Mouse (Mus musculus): ENCODE results near the gene Thap7. TPM values are rescaled to one million over a fixed set of nuclear protein-coding genes. Genes with fewer than 3 reads are reported as not detected.

Thap7 gene
- polyA plus RNA-seq, 1 experiment from 2014 or later: 72.0 TPM

DNA sequence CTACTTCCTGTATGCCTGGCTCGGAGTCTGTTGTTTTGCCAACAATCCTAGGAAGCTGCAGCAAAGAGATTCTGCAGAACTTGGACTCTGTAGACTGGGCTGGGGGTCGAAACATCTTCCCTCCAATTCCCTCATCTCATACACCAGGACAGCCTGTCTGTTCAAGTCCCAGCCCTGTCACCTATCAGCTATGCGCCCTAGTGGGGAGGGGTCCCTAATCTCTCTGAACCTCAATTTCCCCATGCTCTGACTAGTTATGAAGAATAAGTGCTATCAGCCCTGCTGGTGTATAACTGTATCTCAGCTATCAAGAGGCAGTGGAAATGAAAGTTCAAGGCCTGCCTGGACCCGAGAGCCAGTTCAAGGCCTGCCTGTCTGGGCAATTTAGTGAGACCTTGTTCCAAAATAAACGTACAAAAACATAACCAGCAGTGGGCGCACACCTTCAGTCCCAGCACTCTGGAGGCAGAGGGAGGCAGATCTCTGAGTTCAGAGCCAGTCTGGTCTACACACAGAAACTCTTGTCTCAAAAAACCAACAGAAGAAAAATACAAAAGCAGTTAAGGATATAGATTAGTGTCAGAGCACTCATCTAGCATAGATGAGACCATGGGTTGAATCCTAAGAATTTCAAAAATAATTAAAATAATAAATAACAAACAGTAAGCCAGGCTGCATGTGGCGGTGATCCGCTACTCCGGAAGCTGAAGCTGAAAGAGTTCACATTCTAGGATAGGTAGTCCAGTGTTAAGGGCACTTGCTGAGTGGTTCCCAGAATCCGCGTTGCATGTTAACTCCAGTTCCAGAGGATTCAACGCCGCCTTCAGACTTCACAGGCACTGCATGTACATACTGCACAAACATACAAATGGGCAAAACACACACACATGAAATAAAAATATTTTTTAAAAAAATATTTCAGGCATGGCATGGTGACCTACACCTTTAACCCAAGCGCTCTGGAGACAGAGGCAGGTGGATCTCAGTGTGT lies 42.2 kb downstream of the Thap7 start:
- H3K9ac ChIP-seq (replicated peaks): no peak overlapping the region
- no peaks in the 10 kb centered on the region for H3K9me3 ChIP-seq
- 50% methylated on average over 14 of the region's 14 CpGs for WGBS
- peaks cover 42% of the 10 kb centered on the region for H3K27me3 ChIP-seq
- H3K36me3 ChIP-seq: peaks cover 37% of the 10 kb centered on the region
- peaks cover 12% of the 10 kb centered on the region; the same call in 1 of the 2 replicates for H3K4me1 ChIP-seq (replicated peaks)
- ATAC-seq (ENCODE audit: insufficient number of reproducible peaks, insufficient read depth, low FRiP score, low TSS enrichment, low read depth): peak; percentile 21; the same call in 1 of the 2 replicates
- peak overlapping the region; percentile 83 for H3K4me2 ChIP-seq
- no peak overlapping the region for H3K27ac ChIP-seq
- peak overlapping the region; percentile 50 for H3K4me3 ChIP-seq (replicated peaks)

DNA sequence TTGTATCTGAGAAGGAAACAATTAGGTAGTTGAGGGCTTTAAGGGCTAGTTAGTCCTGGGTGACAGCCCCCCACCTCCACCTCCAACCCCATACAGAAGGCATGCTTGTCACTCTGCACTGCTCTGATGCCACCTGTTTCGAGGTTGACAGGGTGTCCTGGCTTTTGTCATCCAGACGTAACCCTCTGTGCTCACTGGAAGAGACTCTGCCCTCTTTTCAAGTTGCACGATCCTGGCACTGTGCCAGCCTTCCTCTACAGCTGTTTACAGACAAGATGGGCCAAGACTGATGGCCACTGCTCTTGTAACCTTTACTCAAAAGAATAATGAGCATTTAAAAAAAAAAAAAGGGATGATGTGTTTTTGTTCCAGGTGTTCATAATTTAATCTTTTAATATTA lies 44.4 kb downstream of the Thap7 start:
- WGBS: 39% methylated on average over 3 of the region's 3 CpGs
- no peak overlapping the region for H3K27ac ChIP-seq
- peaks cover 12% of the 10 kb centered on the region; the same call in 1 of the 2 replicates for H3K4me1 ChIP-seq (replicated peaks)
- peaks cover 34% of the 10 kb centered on the region for H3K27me3 ChIP-seq
- peaks cover 58% of the 10 kb centered on the region for H3K36me3 ChIP-seq
- no peak for ATAC-seq (ENCODE audit: insufficient number of reproducible peaks, insufficient read depth, low FRiP score, low TSS enrichment, low read depth)
- no peak overlapping the region for H3K9ac ChIP-seq (replicated peaks)
- H3K4me2 ChIP-seq: no peak overlapping the region
- no peak overlapping the region for H3K4me3 ChIP-seq (replicated peaks)
- H3K9me3 ChIP-seq: no peaks in the 10 kb centered on the region

DNA sequence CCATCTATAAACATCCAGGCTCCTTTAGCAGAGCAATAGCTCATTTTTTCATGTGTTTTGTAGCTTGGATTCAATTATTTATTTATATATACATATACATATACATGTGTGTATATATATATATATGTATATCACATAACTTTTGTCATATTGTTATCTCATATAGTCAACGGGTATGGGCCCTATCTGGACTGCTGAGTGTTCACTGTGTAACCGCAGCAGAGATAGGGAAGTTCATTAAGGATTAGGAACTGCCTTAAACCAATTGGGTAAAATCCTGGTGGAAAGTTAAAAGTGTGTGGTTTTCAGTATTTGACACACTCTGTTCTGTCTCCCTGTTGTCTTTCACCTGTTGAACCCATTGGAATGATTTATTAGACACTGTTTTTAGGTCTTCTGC lies 49.5 kb downstream of the Thap7 start:
- Histone ChIP-seq H3K4me1 (replicated peaks) (no peaks in the 10 kb centered on the region), H3K9me3 (no peaks in the 10 kb centered on the region), H3K9ac (replicated peaks) (no peak overlapping the region), H3K36me3 (peaks cover 90% of the 10 kb centered on the region), H3K4me2 (no peak overlapping the region), H3K27ac (no peak overlapping the region), H3K4me3 (replicated peaks) (no peak overlapping the region), H3K27me3 (no peaks in the 10 kb centered on the region)
- no peak for ATAC-seq (ENCODE audit: insufficient number of reproducible peaks, insufficient read depth, low FRiP score, low TSS enrichment, low read depth)
- WGBS: 95% methylated on average over 2 of the region's 2 CpGs

DNA sequence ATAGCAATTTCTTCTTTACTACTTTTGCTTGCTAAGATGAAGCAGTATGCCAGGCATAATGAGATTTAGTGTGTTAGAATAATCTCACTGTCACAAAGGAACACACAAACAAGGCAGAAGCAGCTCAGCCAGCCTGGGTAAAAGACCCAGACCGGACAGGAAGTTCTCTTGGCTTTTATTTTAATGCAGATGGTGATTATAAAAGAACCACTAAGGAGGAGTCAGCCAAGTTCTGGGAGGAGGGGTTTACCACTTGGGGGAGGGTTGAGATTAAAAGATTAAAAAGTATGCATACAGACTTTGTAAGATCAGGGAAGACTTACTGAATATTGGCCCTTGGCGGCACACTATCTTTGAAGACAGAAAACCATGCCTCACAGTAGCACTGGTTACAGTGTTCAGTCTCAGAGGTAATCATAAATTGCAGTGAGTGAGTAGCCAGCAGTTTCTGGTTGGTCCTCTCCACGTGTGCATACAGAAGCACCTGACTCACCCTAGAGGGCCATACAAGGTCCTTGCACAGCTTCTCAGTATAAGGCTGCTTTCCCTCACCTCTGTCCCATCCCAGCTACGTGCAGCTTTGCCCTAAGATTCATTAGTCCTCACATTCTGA lies 52.5 kb downstream of the Thap7 start:
- no peak overlapping the region for H3K4me3 ChIP-seq (replicated peaks)
- H3K36me3 ChIP-seq: peaks cover 75% of the 10 kb centered on the region
- no peaks in the 10 kb centered on the region for H3K9me3 ChIP-seq
- 86% methylated on average over 4 of the region's 4 CpGs for WGBS
- no peak overlapping the region for H3K27ac ChIP-seq
- H3K27me3 ChIP-seq: no peaks in the 10 kb centered on the region
- ATAC-seq (ENCODE audit: insufficient number of reproducible peaks, insufficient read depth, low FRiP score, low TSS enrichment, low read depth): no peak; the same call in 1 of the 2 replicates
- H3K4me1 ChIP-seq (replicated peaks): no peaks in the 10 kb centered on the region
- no peak overlapping the region for H3K9ac ChIP-seq (replicated peaks)
- no peak overlapping the region for H3K4me2 ChIP-seq

Other genes starting within 250 kb of the Thap7 start
- gene Serpind1, start 199.8 kb downstream of the Thap7 start, polyA plus RNA-seq (2016; fragmentation: Nextera tagmentation; extraction: Ambion mirVana): 0.29 and 0.54 TPM in 2 replicates
- gene Snap29, start 125.2 kb downstream of the Thap7 start, polyA plus RNA-seq (2016; fragmentation: Nextera tagmentation; extraction: Ambion mirVana): 13.0 and 14.0 TPM in 2 replicates
- 44.8 and 50.2 TPM in 2 replicates for gene Pi4ka, start 124.8 kb downstream of the Thap7 start, polyA plus RNA-seq (2016; fragmentation: Nextera tagmentation; extraction: Ambion mirVana)
- gene Crkl, start 79.1 kb downstream of the Thap7 start, polyA plus RNA-seq (2016; fragmentation: Nextera tagmentation; extraction: Ambion mirVana): 88.9 and 92.2 TPM in 2 replicates
- 0.45 and 0.55 TPM in 2 replicates for gene Aifm3, start 41.5 kb downstream of the Thap7 start, polyA plus RNA-seq (2016; fragmentation: Nextera tagmentation; extraction: Ambion mirVana)
- gene Lztr1, start 22.4 kb downstream of the Thap7 start, polyA plus RNA-seq (2016; fragmentation: Nextera tagmentation; extraction: Ambion mirVana): 104 and 111 TPM in 2 replicates
- gene Lrrc74b, start 30.1 kb upstream of the Thap7 start, polyA plus RNA-seq (2016; fragmentation: Nextera tagmentation; extraction: Ambion mirVana): not detected in 2 replicates
- 0.26 and 0.33 TPM in 2 replicates for gene P2rx6, start 30.7 kb upstream of the Thap7 start, polyA plus RNA-seq (2016; fragmentation: Nextera tagmentation; extraction: Ambion mirVana)
- gene Slc7a4, start 52.1 kb upstream of the Thap7 start, polyA plus RNA-seq (2016; fragmentation: Nextera tagmentation; extraction: Ambion mirVana): 2.7 and 2.9 TPM in 2 replicates
- gene Smpd4, start 88.2 kb upstream of the Thap7 start, polyA plus RNA-seq (2016; fragmentation: Nextera tagmentation; extraction: Ambion mirVana): 50.6 and 52.1 TPM in 2 replicates
- gene Ccdc74a, start 115.3 kb upstream of the Thap7 start, polyA plus RNA-seq (2016; fragmentation: Nextera tagmentation; extraction: Ambion mirVana): 8.2 and 11.9 TPM in 2 replicates
- 43.2 and 44.2 TPM in 2 replicates for gene Med15, start 201.8 kb upstream of the Thap7 start, polyA plus RNA-seq (2016; fragmentation: Nextera tagmentation; extraction: Ambion mirVana)
- gene Klhl22, start 228.5 kb upstream of the Thap7 start, polyA plus RNA-seq (2016; fragmentation: Nextera tagmentation; extraction: Ambion mirVana): 87.7 and 88.5 TPM in 2 replicates